Mouse (Mus musculus): ENCODE data around the gene Tbxas1. TPM values are rescaled to one million over a fixed set of nuclear protein-coding genes. Genes with fewer than 3 reads are reported as not detected.

The Tbxas1 gene
- polyA plus RNA-seq, 1 experiment from 2014 or later = 4.8 TPM

DNA sequence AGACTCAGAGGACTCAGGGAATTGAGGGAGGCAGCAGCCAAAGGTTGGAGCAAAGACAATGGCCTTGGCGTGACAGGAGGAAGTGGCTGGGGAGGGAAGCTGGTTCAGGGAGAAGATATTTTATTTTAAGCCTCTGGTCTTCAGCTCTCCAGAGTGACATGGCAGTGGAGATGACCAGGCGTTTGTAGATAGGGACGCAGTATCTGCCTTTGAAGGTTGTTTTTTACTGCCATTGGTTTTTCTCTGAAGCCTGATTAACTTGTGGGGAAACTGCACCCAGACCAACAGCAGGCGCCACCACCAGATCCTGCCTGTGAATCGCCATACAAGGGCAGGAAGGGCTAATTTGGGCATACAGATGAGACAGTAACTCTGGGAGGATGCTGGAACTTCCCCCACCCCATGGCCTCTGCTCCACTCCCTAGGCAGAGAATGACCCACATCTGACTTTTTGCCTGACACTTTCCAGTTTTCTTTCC lies 74.5 kb downstream of the Tbxas1 start:
- Histone ChIP-seq H3K36me3 (ENCODE audit: control insufficient read depth, insufficient read depth, low read length) (no peaks in the 10 kb centered on the region), H3K4me1 (ENCODE audit: control insufficient read depth, insufficient read depth, low read length) (peaks cover 10% of the 10 kb centered on the region; the same call in 1 of the 2 replicates), H3K27me3 (replicated peaks; ENCODE audit: control insufficient read depth, insufficient read depth, low read length) (no peaks in the 10 kb centered on the region), H3K4me2 (ENCODE audit: low read depth, low read length) (no peak overlapping the region), H3K9me3 (ENCODE audit: control insufficient read depth, low read length) (no peaks in the 10 kb centered on the region), H3K9ac (ENCODE audit: low read depth, low read length) (no peak overlapping the region), H3K27ac (ENCODE audit: low read length) (no peak overlapping the region), H3K4me3 (ENCODE audit: low read length) (no peak overlapping the region)
- WGBS = 53% methylated on average over 5 of the region's 5 CpGs
- 0 out of 2 replicates have a peak, but pooled peaks have one; percentile 40 for ATAC-seq

DNA sequence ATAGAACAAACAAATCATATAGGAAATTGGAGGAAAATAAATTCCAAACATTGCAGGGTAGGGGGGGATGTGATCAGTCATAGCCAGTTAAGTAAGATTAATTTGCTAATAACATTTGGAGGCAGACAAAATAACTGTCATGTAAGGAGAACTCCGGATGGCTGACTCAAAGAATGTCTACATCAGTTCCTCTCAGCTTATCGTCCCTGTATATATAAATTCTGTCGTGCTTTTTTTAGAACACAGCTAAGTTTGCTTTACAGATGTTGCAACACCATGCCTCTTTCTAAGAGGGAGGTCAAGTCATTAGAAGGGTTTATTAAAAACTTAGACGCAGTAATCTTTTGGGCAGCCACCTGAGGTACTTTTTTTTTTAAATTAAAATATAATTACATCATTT lies 75.1 kb downstream of the Tbxas1 start:
- no peaks in the 10 kb centered on the region for H3K9me3 ChIP-seq (ENCODE audit: control insufficient read depth, low read length)
- H3K4me1 ChIP-seq (ENCODE audit: control insufficient read depth, insufficient read depth, low read length) = peaks cover 10% of the 10 kb centered on the region; the same call in 1 of the 2 replicates
- H3K9ac ChIP-seq (ENCODE audit: low read depth, low read length) = no peak overlapping the region
- no peaks in the 10 kb centered on the region for H3K36me3 ChIP-seq (ENCODE audit: control insufficient read depth, insufficient read depth, low read length)
- ATAC-seq = peak; percentile 26; the same call in 1 of the 2 replicates
- H3K4me3 ChIP-seq (ENCODE audit: low read length) = no peak overlapping the region
- no peak overlapping the region for H3K27ac ChIP-seq (ENCODE audit: low read length)
- H3K4me2 ChIP-seq (ENCODE audit: low read depth, low read length) = no peak overlapping the region
- 26% methylated on average over 4 of the region's 4 CpGs for WGBS
- H3K27me3 ChIP-seq (replicated peaks; ENCODE audit: control insufficient read depth, insufficient read depth, low read length) = no peaks in the 10 kb centered on the region

DNA sequence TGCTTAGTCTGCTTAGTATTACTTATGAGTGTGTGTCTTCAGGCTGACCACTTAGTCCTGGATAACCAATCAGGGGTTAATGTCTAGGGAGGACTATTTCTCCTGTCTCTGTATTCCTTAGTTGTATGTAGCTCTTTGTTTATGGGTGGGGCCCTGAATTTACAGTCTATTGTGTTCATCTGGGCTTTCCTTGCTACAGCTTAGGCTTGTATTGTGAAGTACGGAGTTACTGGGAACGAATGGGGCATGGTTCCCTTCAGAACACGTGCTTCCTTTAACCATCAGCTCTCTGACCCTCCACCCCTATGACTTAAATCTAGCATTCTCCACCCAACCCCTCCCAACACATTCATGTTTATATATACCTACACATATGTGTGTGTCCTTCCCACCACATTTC lies 75.6 kb downstream of the Tbxas1 start:
- no peaks in the 10 kb centered on the region for H3K27me3 ChIP-seq (replicated peaks; ENCODE audit: control insufficient read depth, insufficient read depth, low read length)
- WGBS = 58% methylated on average over 3 of the region's 3 CpGs
- peaks cover 10% of the 10 kb centered on the region; the same call in 1 of the 2 replicates for H3K4me1 ChIP-seq (ENCODE audit: control insufficient read depth, insufficient read depth, low read length)
- no peak overlapping the region for H3K4me2 ChIP-seq (ENCODE audit: low read depth, low read length)
- H3K4me3 ChIP-seq (ENCODE audit: low read length) = no peak overlapping the region
- no peak overlapping the region for H3K9ac ChIP-seq (ENCODE audit: low read depth, low read length)
- no peak for ATAC-seq
- no peak overlapping the region for H3K27ac ChIP-seq (ENCODE audit: low read length)
- no peaks in the 10 kb centered on the region for H3K36me3 ChIP-seq (ENCODE audit: control insufficient read depth, insufficient read depth, low read length)
- H3K9me3 ChIP-seq (ENCODE audit: control insufficient read depth, low read length) = no peaks in the 10 kb centered on the region

DNA sequence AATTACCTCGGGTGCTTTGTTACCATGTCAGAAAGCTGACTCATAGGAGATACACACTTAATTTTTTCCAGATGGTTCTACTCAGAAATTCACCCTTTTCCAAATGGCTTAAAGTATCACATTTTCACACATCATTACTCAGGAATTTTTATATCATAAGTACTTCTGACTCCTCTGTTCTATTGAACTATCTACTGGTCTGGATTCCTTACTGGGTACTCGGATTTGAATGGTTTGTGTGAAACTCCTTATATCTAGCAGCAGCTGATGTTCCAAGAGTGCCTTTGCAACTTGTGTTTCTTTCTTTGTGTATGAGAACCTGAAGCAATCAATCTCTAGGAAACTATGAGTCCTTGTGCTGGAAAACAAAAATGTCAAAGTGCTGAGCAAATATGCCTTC lies 81.4 kb downstream of the Tbxas1 start:
- no peaks in the 10 kb centered on the region for H3K9me3 ChIP-seq (ENCODE audit: control insufficient read depth, low read length)
- H3K27me3 ChIP-seq (replicated peaks; ENCODE audit: control insufficient read depth, insufficient read depth, low read length) = no peaks in the 10 kb centered on the region
- WGBS = 70% methylated on average over 2 of the region's 2 CpGs
- no peak for ATAC-seq
- no peak overlapping the region for H3K4me3 ChIP-seq (ENCODE audit: low read length)
- no peaks in the 10 kb centered on the region for H3K36me3 ChIP-seq (ENCODE audit: control insufficient read depth, insufficient read depth, low read length)
- H3K4me2 ChIP-seq (ENCODE audit: low read depth, low read length) = no peak overlapping the region
- H3K9ac ChIP-seq (ENCODE audit: low read depth, low read length) = no peak overlapping the region
- no peak overlapping the region for H3K27ac ChIP-seq (ENCODE audit: low read length)
- peaks cover 6% of the 10 kb centered on the region; the same call in 1 of the 2 replicates for H3K4me1 ChIP-seq (ENCODE audit: control insufficient read depth, insufficient read depth, low read length)

DNA sequence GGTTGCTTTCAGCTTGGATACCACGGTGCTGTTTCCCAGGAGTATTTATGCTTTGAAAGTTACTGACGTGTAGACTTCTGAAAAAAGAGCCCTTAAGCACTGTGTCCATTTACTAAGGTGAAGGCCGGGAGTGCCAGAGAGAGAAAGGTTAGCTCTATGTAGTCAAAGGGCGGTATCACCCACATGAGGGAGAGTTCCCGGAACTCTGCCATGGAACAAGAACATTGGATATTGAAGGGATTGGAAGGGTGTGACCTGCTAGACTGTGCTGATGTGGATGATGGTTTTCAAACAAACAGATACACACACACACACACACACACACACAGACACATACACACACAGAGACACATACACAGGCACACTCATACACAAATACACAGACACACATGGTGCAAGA lies 82.0 kb downstream of the Tbxas1 start:
- Histone ChIP-seq H3K27ac (ENCODE audit: low read length) (no peak overlapping the region), H3K27me3 (replicated peaks; ENCODE audit: control insufficient read depth, insufficient read depth, low read length) (no peaks in the 10 kb centered on the region), H3K4me2 (ENCODE audit: low read depth, low read length) (no peak overlapping the region), H3K9me3 (ENCODE audit: control insufficient read depth, low read length) (no peaks in the 10 kb centered on the region), H3K9ac (ENCODE audit: low read depth, low read length) (no peak overlapping the region), H3K4me3 (ENCODE audit: low read length) (no peak overlapping the region), H3K36me3 (ENCODE audit: control insufficient read depth, insufficient read depth, low read length) (no peaks in the 10 kb centered on the region), H3K4me1 (ENCODE audit: control insufficient read depth, insufficient read depth, low read length) (peaks cover 6% of the 10 kb centered on the region; the same call in 1 of the 2 replicates)
- 87% methylated on average over 5 of the region's 5 CpGs for WGBS
- no peak for ATAC-seq

DNA sequence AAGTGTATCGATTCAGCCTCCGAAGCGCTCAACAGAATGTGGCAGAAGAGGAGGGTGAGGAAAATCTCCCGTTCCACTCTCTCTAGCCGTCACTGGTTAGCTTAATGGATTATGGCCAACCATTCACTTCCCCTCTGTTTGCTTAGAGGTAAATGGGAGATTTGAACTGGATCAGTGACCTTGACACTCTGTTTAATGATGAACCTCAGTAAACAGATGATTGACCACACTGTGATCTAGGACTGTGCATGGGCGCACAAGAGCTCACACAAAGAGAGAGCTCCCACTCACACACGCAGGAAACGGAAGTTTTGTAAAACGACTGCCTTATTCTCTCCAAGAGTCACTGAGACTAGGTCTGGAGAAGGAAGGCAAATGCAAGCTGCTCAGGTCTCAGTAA lies 84.3 kb downstream of the Tbxas1 start:
- H3K4me2 ChIP-seq (ENCODE audit: low read depth, low read length) = no peak overlapping the region
- H3K9me3 ChIP-seq (ENCODE audit: control insufficient read depth, low read length) = no peaks in the 10 kb centered on the region
- no peaks in the 10 kb centered on the region for H3K36me3 ChIP-seq (ENCODE audit: control insufficient read depth, insufficient read depth, low read length)
- 68% methylated on average over 9 of the region's 9 CpGs for WGBS
- ATAC-seq = no peak
- no peak overlapping the region for H3K9ac ChIP-seq (ENCODE audit: low read depth, low read length)
- H3K27ac ChIP-seq (ENCODE audit: low read length) = no peak overlapping the region
- no peaks in the 10 kb centered on the region for H3K27me3 ChIP-seq (replicated peaks; ENCODE audit: control insufficient read depth, insufficient read depth, low read length)
- peaks cover 6% of the 10 kb centered on the region; the same call in 1 of the 2 replicates for H3K4me1 ChIP-seq (ENCODE audit: control insufficient read depth, insufficient read depth, low read length)
- no peak overlapping the region for H3K4me3 ChIP-seq (ENCODE audit: low read length)

DNA sequence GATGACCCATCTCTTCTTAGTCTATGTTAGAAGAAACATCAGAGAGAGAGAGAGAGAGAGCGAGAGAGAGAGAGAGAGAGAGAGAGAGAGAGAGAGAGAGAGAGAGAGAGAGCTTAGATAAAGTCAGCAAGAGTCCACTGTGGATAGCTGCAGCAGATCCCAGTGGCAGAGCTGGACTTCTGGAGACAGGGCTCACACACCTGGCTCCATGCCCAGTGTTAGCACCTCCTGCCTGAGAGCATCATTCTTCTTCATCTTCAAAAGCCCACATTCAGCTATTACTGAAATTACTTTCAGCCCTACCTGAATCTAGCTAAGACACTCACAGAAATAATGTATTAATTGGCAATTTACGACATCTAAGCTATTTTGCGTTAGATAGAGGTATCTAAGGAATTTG lies 85.2 kb downstream of the Tbxas1 start:
- Histone ChIP-seq H3K36me3 (ENCODE audit: control insufficient read depth, insufficient read depth, low read length) (no peaks in the 10 kb centered on the region), H3K27me3 (replicated peaks; ENCODE audit: control insufficient read depth, insufficient read depth, low read length) (no peaks in the 10 kb centered on the region), H3K4me3 (ENCODE audit: low read length) (no peak overlapping the region), H3K9me3 (ENCODE audit: control insufficient read depth, low read length) (no peaks in the 10 kb centered on the region), H3K4me2 (ENCODE audit: low read depth, low read length) (no peak overlapping the region), H3K27ac (ENCODE audit: low read length) (no peak overlapping the region), H3K4me1 (ENCODE audit: control insufficient read depth, insufficient read depth, low read length) (peaks cover 6% of the 10 kb centered on the region; the same call in 1 of the 2 replicates), H3K9ac (ENCODE audit: low read depth, low read length) (no peak overlapping the region)
- WGBS = 81% methylated on average over 3 of the region's 3 CpGs
- ATAC-seq = no peak

DNA sequence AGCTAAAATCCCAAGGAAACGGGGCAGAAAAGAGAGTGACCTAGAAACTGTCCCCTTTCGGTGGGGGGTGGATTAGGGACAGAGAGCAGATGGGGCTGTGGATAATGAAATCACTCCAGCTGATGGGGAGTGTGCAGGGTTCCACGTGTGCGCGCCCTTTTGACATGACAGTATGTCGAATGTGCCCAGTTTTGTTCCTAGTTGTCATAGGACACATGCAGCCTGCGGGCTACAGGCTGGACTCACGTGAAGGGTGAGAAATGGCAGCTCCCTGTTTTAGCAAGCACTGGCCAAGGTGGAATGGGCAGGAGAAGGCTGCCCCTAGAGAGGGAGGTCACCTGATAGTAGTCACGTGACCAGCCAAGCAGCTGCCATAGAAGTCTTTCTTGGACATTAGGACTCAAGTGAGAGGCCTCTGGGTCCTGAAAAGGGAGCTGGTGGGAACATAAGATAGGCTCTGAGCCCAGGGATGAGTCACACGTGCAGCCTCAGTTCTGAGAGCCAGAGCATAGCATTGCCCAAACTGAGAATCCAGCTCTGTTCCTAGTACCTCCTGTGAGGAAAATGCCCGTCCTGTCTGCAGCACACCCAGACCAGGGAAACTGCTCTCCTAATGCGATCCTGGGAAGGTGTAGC lies 85.7 kb downstream of the Tbxas1 start:
- no peaks in the 10 kb centered on the region for H3K27me3 ChIP-seq (replicated peaks; ENCODE audit: control insufficient read depth, insufficient read depth, low read length)
- no peak overlapping the region for H3K27ac ChIP-seq (ENCODE audit: low read length)
- no peak overlapping the region for H3K4me2 ChIP-seq (ENCODE audit: low read depth, low read length)
- H3K9ac ChIP-seq (ENCODE audit: low read depth, low read length) = peak overlapping the region; percentile 25; the same call in 1 of the 2 replicates
- no peak overlapping the region for H3K4me3 ChIP-seq (ENCODE audit: low read length)
- no peaks in the 10 kb centered on the region for H3K36me3 ChIP-seq (ENCODE audit: control insufficient read depth, insufficient read depth, low read length)
- H3K4me1 ChIP-seq (ENCODE audit: control insufficient read depth, insufficient read depth, low read length) = peaks cover 6% of the 10 kb centered on the region; the same call in 1 of the 2 replicates
- no peaks in the 10 kb centered on the region for H3K9me3 ChIP-seq (ENCODE audit: control insufficient read depth, low read length)
- WGBS = 69% methylated on average over 12 of the region's 12 CpGs
- ATAC-seq = 0 out of 2 replicates have a peak, but pooled peaks have one; percentile 9

DNA sequence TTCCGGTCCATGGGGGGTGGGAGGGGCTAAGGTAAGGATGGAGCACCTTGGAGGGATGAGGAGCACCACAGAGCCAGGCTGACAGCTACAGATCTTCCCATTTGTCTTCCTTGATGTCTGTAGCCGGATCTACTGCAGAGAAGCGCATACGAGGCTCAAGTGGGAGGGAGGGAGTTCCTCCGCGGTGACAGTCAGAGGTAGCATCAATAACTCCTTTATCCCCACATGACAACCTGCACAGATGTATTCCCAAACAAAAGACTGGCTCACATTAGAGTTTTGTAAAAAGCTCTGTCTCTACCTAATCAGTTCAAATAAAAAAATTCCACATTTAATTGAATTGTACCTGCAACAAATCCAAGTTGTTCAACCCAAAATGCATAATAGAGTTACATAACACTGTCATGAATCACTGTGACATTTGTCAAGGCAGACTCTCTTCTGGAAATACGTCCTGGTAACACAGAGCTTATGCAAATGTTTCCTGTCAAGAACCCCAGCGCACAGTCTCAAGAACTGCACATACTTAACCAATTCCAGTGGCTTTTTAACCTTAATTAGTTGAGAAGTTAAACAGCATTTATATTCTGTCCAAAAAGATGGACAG lies 86.3 kb downstream of the Tbxas1 start:
- H3K4me2 ChIP-seq (ENCODE audit: low read depth, low read length) = no peak overlapping the region
- 52% methylated on average over 8 of the region's 8 CpGs for WGBS

More for the DNA sequence above, 86.3 kb downstream of the Tbxas1 start:
- no peak overlapping the region for H3K27ac ChIP-seq (ENCODE audit: low read length)
- H3K27me3 ChIP-seq (replicated peaks; ENCODE audit: control insufficient read depth, insufficient read depth, low read length) = no peaks in the 10 kb centered on the region
- no peaks in the 10 kb centered on the region for H3K36me3 ChIP-seq (ENCODE audit: control insufficient read depth, insufficient read depth, low read length)
- no peaks in the 10 kb centered on the region for H3K9me3 ChIP-seq (ENCODE audit: control insufficient read depth, low read length)
- peak overlapping the region; percentile 25; the same call in 1 of the 2 replicates for H3K9ac ChIP-seq (ENCODE audit: low read depth, low read length)
- peaks cover 6% of the 10 kb centered on the region; the same call in 1 of the 2 replicates for H3K4me1 ChIP-seq (ENCODE audit: control insufficient read depth, insufficient read depth, low read length)
- no peak overlapping the region for H3K4me3 ChIP-seq (ENCODE audit: low read length)
- ATAC-seq = no peak

Measured in intestine, embryonic 16.5 days (tissue).